Mouse (Mus musculus) brown adipose tissue, adult 24 weeks (tissue): ENCODE data around the gene Fkbp4. TPM values are rescaled to one million over a fixed set of nuclear protein-coding genes. Genes with fewer than 3 reads are reported as not detected.
"Not testable (repeated sequence)": the region's sequence is repeated elsewhere in the genome, so short reads cannot be mapped to it uniquely, and the experiment has no call there.

Experiments
- H3K27ac ChIP-seq: fragments of 200-500 bp; replicated peaks from 2 replicates; pipeline ENCODE4 v1.5.1; 2012; ENCODE audit warnings: low read depth, mild to moderate bottlenecking, low read length
- H3K4me1 ChIP-seq: fragments of 200-500 bp; 2 replicates; pipeline ENCODE4 v1.6.1; 2012; ENCODE audit warnings: low read length, mixed read lengths; ENCODE audit not compliant: control insufficient read depth, insufficient read depth, insufficient read length
- H3K4me3 ChIP-seq: fragments of 200-500 bp; 2 replicates; pipeline ENCODE4 v1.5.1; 2012; ENCODE audit warnings: low read depth, mild to moderate bottlenecking, low read length, moderate library complexity; ENCODE audit not compliant: insufficient read depth
- polyA plus RNA-seq: library from polyadenylated mRNA; stranded (reverse); fragments of >200 nt; gene quantifications from 2 replicates; pipeline ENCODE4 v1.2.4, GENCODE M21; 2012; ENCODE audit not compliant: missing spikeins, insufficient read depth, insufficient read length

Gene Fkbp4
- polyA plus RNA-seq, 1 experiment = 90.5 TPM

DNA sequence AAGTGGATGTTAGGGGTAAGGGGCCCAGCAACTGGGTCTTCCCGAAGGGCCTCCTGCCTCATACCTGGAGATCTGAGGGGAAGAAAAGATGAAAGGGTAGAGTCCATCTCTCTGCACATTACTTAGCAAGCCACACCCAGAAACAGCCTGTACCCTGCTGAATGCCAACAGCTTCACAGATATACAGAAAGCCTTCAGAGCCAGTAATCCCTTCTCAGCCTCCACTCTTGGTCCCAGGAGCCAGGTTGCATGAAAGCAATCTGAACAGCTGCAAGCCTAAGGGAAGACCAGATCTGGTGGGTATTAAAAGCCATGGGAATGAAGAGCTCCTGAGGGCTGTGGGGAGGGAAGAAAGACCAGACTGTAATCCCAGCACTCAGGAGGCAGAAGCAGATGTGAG is 49.3 kb downstream of the Fkbp4 start:
- Histone ChIP-seq H3K4me3 (no peak overlapping the region), H3K4me1 (no peaks in the 10 kb centered on the region), H3K27ac (no peak overlapping the region)

DNA sequence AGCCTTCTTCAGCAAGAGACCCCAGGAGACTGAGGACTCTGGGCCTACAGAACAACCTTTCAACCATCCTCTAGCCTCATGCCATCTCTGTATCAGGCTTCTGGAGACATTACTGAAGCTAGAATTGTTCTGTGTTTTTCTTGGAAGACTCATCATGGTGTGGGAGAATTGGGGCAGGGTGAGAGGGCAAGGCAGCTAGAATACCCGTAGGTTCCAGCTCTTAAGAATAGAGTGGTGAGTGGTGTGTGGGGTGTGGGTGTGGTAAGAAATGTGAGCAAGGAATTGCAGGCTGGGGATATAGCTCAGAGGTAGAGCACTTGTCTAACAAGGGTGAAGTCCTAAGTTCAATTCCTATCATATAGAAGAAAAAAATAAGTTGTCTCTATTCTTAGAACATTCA is 53.5 kb downstream of the Fkbp4 start:
- no peaks in the 10 kb centered on the region for H3K4me1 ChIP-seq
- no peak overlapping the region for H3K27ac ChIP-seq
- H3K4me3 ChIP-seq = no peak overlapping the region

DNA sequence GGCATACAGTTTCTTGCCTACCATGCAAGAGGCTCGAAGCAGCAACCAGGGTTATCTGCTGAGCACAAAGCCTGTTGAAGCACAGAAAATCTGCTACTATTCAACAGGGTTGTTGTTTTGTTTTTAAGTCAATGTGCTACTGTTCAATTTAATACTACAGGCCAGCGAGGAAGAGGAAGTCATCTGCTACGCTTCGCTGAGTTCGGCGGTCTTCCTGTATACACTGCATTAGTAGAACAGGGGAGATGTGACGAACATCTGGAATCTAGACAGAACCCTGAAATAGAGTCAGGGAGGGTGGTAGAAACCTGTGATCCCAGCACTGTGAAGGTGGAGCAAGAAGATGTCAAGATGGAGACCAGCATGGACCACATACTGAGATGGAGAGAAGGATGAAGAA is 54.7 kb downstream of the Fkbp4 start:
- no peak overlapping the region for H3K27ac ChIP-seq
- H3K4me3 ChIP-seq = no peak overlapping the region
- H3K4me1 ChIP-seq = no peaks in the 10 kb centered on the region

DNA sequence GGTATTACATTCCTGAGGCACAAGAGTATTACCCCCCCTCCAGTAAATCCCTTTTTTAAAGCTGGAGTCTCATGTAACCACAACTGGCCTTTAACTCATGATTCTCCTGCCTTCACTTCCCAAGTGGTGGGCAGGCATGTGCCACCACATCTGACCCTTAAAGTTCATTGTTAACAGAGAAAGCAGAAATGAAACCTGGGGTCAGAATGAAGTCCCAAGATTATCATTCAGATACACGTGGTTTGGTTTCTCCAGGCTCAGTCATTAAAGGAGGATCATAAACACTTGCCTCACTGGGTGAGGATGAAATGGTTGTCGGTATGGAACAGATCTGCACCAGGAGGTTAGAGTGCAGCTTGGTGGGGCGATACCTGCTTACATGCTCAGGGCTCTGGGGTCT is 57.2 kb downstream of the Fkbp4 start:
- Histone ChIP-seq H3K4me1 (no peaks in the 10 kb centered on the region), H3K27ac (no peak overlapping the region), H3K4me3 (no peak overlapping the region)

DNA sequence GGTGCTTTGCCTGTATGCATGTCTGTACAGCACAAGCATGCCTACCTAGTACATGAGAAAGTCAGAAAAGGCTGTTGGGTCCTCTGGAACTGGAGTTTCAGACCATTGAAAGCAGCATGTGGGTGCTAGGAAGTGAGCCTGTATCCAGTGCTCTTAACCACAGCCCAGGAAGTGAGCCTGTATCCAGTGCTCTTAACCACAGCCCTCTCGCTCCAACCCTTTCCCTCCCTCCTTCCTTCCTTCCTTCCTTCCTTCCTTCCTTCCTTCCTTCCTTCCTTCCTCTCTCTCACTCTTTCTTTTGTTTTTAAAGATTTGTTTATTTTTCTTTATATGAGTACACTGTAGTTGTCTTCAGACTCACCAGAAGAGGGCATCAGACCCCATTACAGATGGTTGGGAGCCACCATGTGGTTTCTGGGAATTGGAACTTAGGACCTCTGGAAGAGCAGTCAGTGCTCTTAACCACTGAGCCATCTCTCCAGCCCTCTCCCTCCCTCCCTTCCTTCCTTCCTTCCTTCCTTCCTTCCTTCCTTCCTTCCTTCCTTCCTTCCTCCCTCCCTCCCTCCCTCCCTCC is 57.8 kb downstream of the Fkbp4 start:
- not testable (repeated sequence) for H3K4me1 ChIP-seq, H3K4me3 ChIP-seq, H3K27ac ChIP-seq

Other genes starting within 250 kb of the Fkbp4 start
- 0.32 and 1.1 TPM in 2 replicates for gene Tead4, start 137.9 kb downstream of the Fkbp4 start, polyA plus RNA-seq
- 4.2 and 6.4 TPM in 2 replicates for gene Tulp3, start 82.8 kb downstream of the Fkbp4 start, polyA plus RNA-seq
- gene Rhno1, start 75.8 kb downstream of the Fkbp4 start, polyA plus RNA-seq = 11.1 and 13.1 TPM in 2 replicates
- gene Foxm1, start 75.7 kb downstream of the Fkbp4 start, polyA plus RNA-seq = 0.28 TPM in 1 of 2 replicates, not detected in the other
- gene Tex52, start 63.2 kb downstream of the Fkbp4 start, polyA plus RNA-seq = not detected in 2 replicates
- gene Gm44596, start 63.2 kb downstream of the Fkbp4 start, polyA plus RNA-seq = not detected in 2 replicates
- gene Nrip2, start 39.4 kb downstream of the Fkbp4 start, polyA plus RNA-seq = 1.1 and 2.3 TPM in 2 replicates
- 6.9 and 18.1 TPM in 2 replicates for gene Itfg2, start 13.7 kb downstream of the Fkbp4 start, polyA plus RNA-seq
- 4.1 TPM in 1 of 2 replicates, not detected in the other for gene Pzp, start 88.0 kb upstream of the Fkbp4 start, polyA plus RNA-seq
- gene A2ml1, start 142.9 kb upstream of the Fkbp4 start, polyA plus RNA-seq = not detected in 2 replicates
- gene Klrb1a, start 184.9 kb upstream of the Fkbp4 start, polyA plus RNA-seq = not detected in 2 replicates
- gene Clec2h, start 223.7 kb upstream of the Fkbp4 start, polyA plus RNA-seq = not detected in 2 replicates